Mouse (Mus musculus) midbrain, embryonic 16.5 days (tissue): ENCODE measurements at regions not wholly inside any gene's neighbourhood (a gene's known extent, or its start where the extent isn't known, plus 50 kb on each side); places are given as distances from the start of the nearest gene placed in this dataset.
A peak's percentile ranks its signal among the peaks of the same experiment; 100 is the strongest.

Experiments
- ATAC-seq: fragments of 200-750 bp; cut with Nextera tagmentation; 2 replicates; pipeline ENCODE4 v1.8.0; 2017; ENCODE audit warnings: moderate TSS enrichment
- H3K27ac ChIP-seq: fragments of 300-500 bp; sonication (generic); 2 replicates; pipeline ENCODE4 v1.5.1; 2014; ENCODE audit warnings: mild to moderate bottlenecking, low read length, mixed read lengths
- H3K27me3 ChIP-seq: fragments of 300-500 bp; sonication (generic); 2 replicates; pipeline ENCODE4 v1.6.1; 2014; ENCODE audit warnings: low read depth, low read length, mixed read lengths; ENCODE audit not compliant: control insufficient read depth, insufficient read depth
- H3K36me3 ChIP-seq: fragments of 300-500 bp; sonication (generic); 2 replicates; pipeline ENCODE4 v1.6.1; 2014; ENCODE audit warnings: mild to moderate bottlenecking, low read length, moderate library complexity, mixed read lengths; ENCODE audit not compliant: control insufficient read depth, insufficient read depth
- H3K4me1 ChIP-seq: fragments of 300-500 bp; sonication (generic); 2 replicates; pipeline ENCODE4 v1.6.1; 2014; ENCODE audit warnings: mild to moderate bottlenecking, low read length, mixed read lengths; ENCODE audit not compliant: control insufficient read depth, insufficient read depth
- H3K4me2 ChIP-seq: fragments of 300-500 bp; sonication (generic); 2 replicates; pipeline ENCODE4 v1.6.1; 2014; ENCODE audit warnings: mild to moderate bottlenecking, low read length, mixed read lengths
- H3K4me3 ChIP-seq: fragments of 300-500 bp; sonication (generic); 2 replicates; pipeline ENCODE4 v1.5.1; 2014; ENCODE audit warnings: low read depth, mild to moderate bottlenecking, low read length, moderate library complexity, mixed read lengths
- H3K9ac ChIP-seq: fragments of 300-500 bp; sonication (generic); 2 replicates; pipeline ENCODE4 v1.6.1; 2014; ENCODE audit warnings: low read depth, low read length, mixed read lengths
- H3K9me3 ChIP-seq: fragments of 300-500 bp; sonication (generic); replicated peaks from 2 replicates; pipeline ENCODE4 v1.6.1; 2014; ENCODE audit warnings: mild to moderate bottlenecking, low read length, mixed read lengths; ENCODE audit not compliant: control insufficient read depth, poor library complexity, severe bottlenecking
- WGBS: fragments of 180-500 bp; shearing (Covaris S2); extraction: QIAGEN DNeasy Blood & Tissue Kit; methylation state at CpG from one replicate; pipeline ENCODE4 v1.1.7; 2014; 5-methylcytosine and 5-hydroxymethylcytosine counted together

- peak; percentile 91 for ATAC-seq
- peak overlapping the region; percentile 16 for H3K4me3 ChIP-seq
- no peak overlapping the region for H3K9ac ChIP-seq
- peaks cover 10% of the 10 kb centered on the region for H3K4me1 ChIP-seq
- WGBS, result 6% methylated on average over 13 of the region's 13 CpGs
- peaks cover 15% of the 10 kb centered on the region for H3K27me3 ChIP-seq
- peak overlapping the region; percentile 43; the same call in 1 of the 2 replicates for H3K27ac ChIP-seq
- peak overlapping the region; percentile 53 for H3K4me2 ChIP-seq
- H3K9me3 ChIP-seq, result no peaks in the 10 kb centered on the region
- no peaks in the 10 kb centered on the region for H3K36me3 ChIP-seq
Observed at GRCm38 (mm10) chr2:10736696-10737457, 366.6 kb downstream of the Sfmbt2 start.

- H3K36me3 ChIP-seq, result no peaks in the 10 kb centered on the region
- H3K9ac ChIP-seq, result no peak overlapping the region
- peak; percentile 94 for ATAC-seq
- H3K9me3 ChIP-seq, result no peaks in the 10 kb centered on the region
- WGBS, result 17% methylated on average over 9 of the region's 9 CpGs
- peaks cover 15% of the 10 kb centered on the region for H3K27me3 ChIP-seq
- H3K4me3 ChIP-seq, result peak overlapping the region; percentile 16
- H3K4me2 ChIP-seq, result peak overlapping the region; percentile 53
- peaks cover 10% of the 10 kb centered on the region for H3K4me1 ChIP-seq
- H3K27ac ChIP-seq, result peak overlapping the region; percentile 43; the same call in 1 of the 2 replicates
Observed at GRCm38 (mm10) chr2:10737458-10737775, 367.1 kb downstream of the Sfmbt2 start.

- no peaks in the 10 kb centered on the region for H3K4me1 ChIP-seq
- no peaks in the 10 kb centered on the region for H3K9me3 ChIP-seq
- H3K9ac ChIP-seq, result no peak overlapping the region
- H3K36me3 ChIP-seq, result no peaks in the 10 kb centered on the region
- ATAC-seq, result no peak
- peaks cover 3% of the 10 kb centered on the region; the same call in 1 of the 2 replicates for H3K27me3 ChIP-seq
- no peak overlapping the region for H3K4me2 ChIP-seq
- WGBS, result 90% methylated on average over 7 of the region's 7 CpGs
- no peak overlapping the region for H3K4me3 ChIP-seq
- no peak overlapping the region for H3K27ac ChIP-seq
Observed at GRCm38 (mm10) chr2:10745127-10745526, 374.8 kb downstream of the Sfmbt2 start.

GRCm38 (mm10) chr2:10755375-10755774 lies 385.1 kb downstream of the Sfmbt2 start:
- Histone ChIP-seq H3K36me3 (no peaks in the 10 kb centered on the region), H3K4me3 (no peak overlapping the region), H3K27ac (no peak overlapping the region), H3K4me2 (no peak overlapping the region), H3K9me3 (no peaks in the 10 kb centered on the region), H3K4me1 (peaks cover 5% of the 10 kb centered on the region; the same call in 1 of the 2 replicates), H3K27me3 (no peaks in the 10 kb centered on the region), H3K9ac (no peak overlapping the region)
- 63% methylated on average over 3 of the region's 3 CpGs for WGBS
- ATAC-seq, result peak; percentile 49; the same call in 1 of the 2 replicates

- H3K27me3 ChIP-seq, result no peaks in the 10 kb centered on the region
- WGBS, result 15% methylated on average over 8 of the region's 8 CpGs
- H3K27ac ChIP-seq, result no peak overlapping the region
- ATAC-seq, result peak; percentile 79
- peaks cover 5% of the 10 kb centered on the region; the same call in 1 of the 2 replicates for H3K4me1 ChIP-seq
- no peak overlapping the region for H3K9ac ChIP-seq
- no peak overlapping the region for H3K4me2 ChIP-seq
- H3K9me3 ChIP-seq, result no peaks in the 10 kb centered on the region
- no peak overlapping the region for H3K4me3 ChIP-seq
- H3K36me3 ChIP-seq, result no peaks in the 10 kb centered on the region
Observed at GRCm38 (mm10) chr2:10757202-10757840, 387.0 kb downstream of the Sfmbt2 start.

- Histone ChIP-seq H3K27me3 (no peaks in the 10 kb centered on the region), H3K4me3 (no peak overlapping the region), H3K9me3 (no peaks in the 10 kb centered on the region), H3K4me1 (peaks cover 5% of the 10 kb centered on the region; the same call in 1 of the 2 replicates), H3K4me2 (no peak overlapping the region), H3K36me3 (no peaks in the 10 kb centered on the region), H3K27ac (no peak overlapping the region), H3K9ac (no peak overlapping the region)
- 41% methylated on average over 1 of the region's 1 CpGs for WGBS
- no peak for ATAC-seq
Observed at GRCm38 (mm10) chr2:10757886-10758285, 387.6 kb downstream of the Sfmbt2 start.

- Histone ChIP-seq H3K9me3 (no peaks in the 10 kb centered on the region), H3K27me3 (no peaks in the 10 kb centered on the region), H3K27ac (no peak overlapping the region), H3K9ac (no peak overlapping the region), H3K4me3 (no peak overlapping the region), H3K36me3 (no peaks in the 10 kb centered on the region), H3K4me2 (no peak overlapping the region), H3K4me1 (peaks cover 4% of the 10 kb centered on the region; the same call in 1 of the 2 replicates)
- 86% methylated on average over 4 of the region's 4 CpGs for WGBS
- no peak for ATAC-seq
Observed at GRCm38 (mm10) chr2:10762236-10762635, 391.9 kb downstream of the Sfmbt2 start.

DNA sequence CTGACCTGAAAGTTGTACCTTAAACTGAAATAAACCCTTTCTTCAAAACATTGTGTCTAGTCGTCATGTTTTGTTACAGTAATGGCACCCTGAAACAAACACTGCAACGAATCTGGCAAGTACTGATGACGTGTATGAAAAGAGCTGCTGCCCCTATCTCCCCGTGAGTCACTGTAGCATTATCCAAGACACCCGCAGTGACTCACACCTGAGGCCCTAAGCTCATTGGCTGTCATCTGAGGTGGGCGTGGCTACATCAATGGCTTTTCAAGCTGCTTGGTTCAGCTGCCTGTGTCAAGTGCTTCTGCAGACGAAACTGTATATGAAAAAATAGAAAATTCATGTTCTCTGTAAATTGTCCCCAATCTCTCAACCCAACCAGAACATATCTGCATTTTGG lies 388.8 kb upstream of the Prkcq start:
- no peak for ATAC-seq
- 67% methylated on average over 7 of the region's 7 CpGs for WGBS
- H3K4me3 ChIP-seq, result no peak overlapping the region
- no peak overlapping the region for H3K4me2 ChIP-seq
- H3K4me1 ChIP-seq, result no peaks in the 10 kb centered on the region
- H3K9ac ChIP-seq, result no peak overlapping the region
- no peaks in the 10 kb centered on the region for H3K36me3 ChIP-seq
- H3K27ac ChIP-seq, result no peak overlapping the region
- no peaks in the 10 kb centered on the region for H3K9me3 ChIP-seq
- no peaks in the 10 kb centered on the region for H3K27me3 ChIP-seq

- H3K4me1 ChIP-seq, result no peaks in the 10 kb centered on the region
- WGBS, result 71% methylated on average over 6 of the region's 6 CpGs
- H3K9ac ChIP-seq, result no peak overlapping the region
- no peaks in the 10 kb centered on the region for H3K27me3 ChIP-seq
- H3K4me2 ChIP-seq, result no peak overlapping the region
- no peak overlapping the region for H3K27ac ChIP-seq
- ATAC-seq, result no peak
- H3K36me3 ChIP-seq, result no peaks in the 10 kb centered on the region
- H3K4me3 ChIP-seq, result no peak overlapping the region
- H3K9me3 ChIP-seq, result no peaks in the 10 kb centered on the region
Observed at GRCm38 (mm10) chr2:10783594-10783993, 388.3 kb upstream of the Prkcq start.
